In genomic region chr19:8974638-8975037, GRCm38 (mm10) we compare ENCODE assay signal across 27 mouse cellular contexts. TPM values are rescaled to one million over a fixed set of nuclear protein-coding genes. Genes with fewer than 3 reads are reported as not detected.
DNase-seq lines count a peak whose midpoint lies in the region; ATAC-seq and TF ChIP-seq lines count a peak whose summit lies in the region.
"Had no signal": no experiment of that assay in that cellular context is flagged by ENCODE, and none has a peak within 500 bp of the region (broad histone marks: within the 10 kb centered on the region; RNA-seq: fewer than 3 reads in every experiment).

No protein-coding gene starts in this region.

- H3K36me3 ChIP-seq in kidney, postnatal 0 days (ENCODE audit: insufficient read depth, low read length), result peaks cover 74% of the 10 kb centered on the region
- H3K36me3 ChIP-seq in kidney, embryonic 14.5 days (ENCODE audit: control insufficient read depth, insufficient read depth, low read length), result peaks cover 99% of the 10 kb centered on the region
- H3K36me3 ChIP-seq in MEL (ENCODE audit: control insufficient read depth in 1 of 2, insufficient read depth in 2 of 2, low read length in 2 of 2), result peaks cover 52 to 76% of the 10 kb centered on the region in 2 experiments

- peak overlapping the region; percentile 100; the same call in 1 of the 2 replicates for H3K27ac ChIP-seq in gastrocnemius, adult 2 months
- no peak overlapping the region for H3K27ac ChIP-seq in kidney, postnatal 0 days
- H3K27ac ChIP-seq in kidney, embryonic 14.5 days (ENCODE audit: low read depth, low read length), result no peak overlapping the region
- H3K27ac ChIP-seq in MEL (ENCODE audit: control insufficient read depth, low read depth, low read length), result no peak overlapping the region; the same call in 1 of the 2 replicates
- H3K27ac ChIP-seq: forebrain, embryonic 13.5 days; hindbrain, embryonic 14.5 days; liver, embryonic 13.5 days; neural tube, embryonic 13.5 days had no signal

- no peaks in the 10 kb centered on the region for H3K9me3 ChIP-seq in kidney, postnatal 0 days (replicated peaks; ENCODE audit: low read length)
- no peaks in the 10 kb centered on the region for H3K9me3 ChIP-seq in kidney, embryonic 14.5 days (ENCODE audit: control insufficient read depth, low read length)
- H3K9me3 ChIP-seq in MEL (replicated peaks; ENCODE audit: insufficient read depth, low read length), result no peaks in the 10 kb centered on the region
- H3K9me3 ChIP-seq: forebrain, embryonic 13.5 days; heart, embryonic 12.5 days; liver, embryonic 13.5 days; neural tube, embryonic 13.5 days had no signal

- H3K79me2 ChIP-seq in MEL (ENCODE audit: control insufficient read depth, insufficient read depth, low read length, poor library complexity), result peaks cover 46% of the 10 kb centered on the region

- H3K4me3 ChIP-seq in gastrocnemius, adult 2 months, result no peak overlapping the region
- H3K4me3 ChIP-seq in kidney, postnatal 0 days (replicated peaks; ENCODE audit: low read depth, low read length), result no peak overlapping the region
- no peak overlapping the region for H3K4me3 ChIP-seq in kidney, embryonic 14.5 days (ENCODE audit: low read length)
- no peak overlapping the region for H3K4me3 ChIP-seq in MEL (ENCODE audit: control insufficient read depth in 1 of 2, insufficient read depth in 1 of 2, low read depth in 2 of 2, low read length in 2 of 2)
- H3K4me3 ChIP-seq: forebrain, embryonic 13.5 days; heart, embryonic 12.5 days; liver, embryonic 13.5 days; neural tube, embryonic 13.5 days had no signal

- WGBS in kidney, postnatal 0 days, result 68% methylated on average over 1 of the region's 1 CpGs
- 89% methylated on average over 1 of the region's 1 CpGs for WGBS in kidney, embryonic 14.5 days

- TF ChIP-seq EP300 in MEL (IDR thresholded peaks at IDR 0.05; ENCODE audit: low read depth in 1 of 2, low read length in 2 of 2), result no peak

- TF ChIP-seq CTCF in gastrocnemius, adult 2 months (IDR thresholded peaks at IDR 0.05), result peak; percentile 24; the same call in 1 of the 2 replicates
- TF ChIP-seq CTCF in kidney, postnatal 0 days (IDR thresholded peaks at IDR 0.05; ENCODE audit: low read depth), result peak; percentile 23; the same call in 1 of the 2 replicates
- TF ChIP-seq CTCF in MEL (IDR thresholded peaks at IDR 0.05 in 2 of 3, conservative IDR thresholded peaks at IDR 0.05 in 1 of 3; ENCODE audit: control insufficient read depth in 1 of 3, insufficient read depth in 1 of 3, low read depth in 2 of 3, low read length in 3 of 3, poor library complexity in 1 of 3, severe bottlenecking in 1 of 3), result peak in 1 of 3 experiments; percentile 28; a peak in 2 of 6 replicates

- H3K4me2 ChIP-seq in kidney, postnatal 0 days (ENCODE audit: low read length), result no peak overlapping the region
- H3K4me2 ChIP-seq in kidney, embryonic 14.5 days (replicated peaks; ENCODE audit: low read depth, low read length), result no peak overlapping the region
- H3K4me2 ChIP-seq: forebrain, embryonic 13.5 days; heart, embryonic 12.5 days; hindbrain, embryonic 14.5 days; liver, embryonic 13.5 days; midbrain, embryonic 11.5 days; neural tube, embryonic 13.5 days had no signal

- no peak for ATAC-seq in kidney, postnatal 0 days (replicated peaks; ENCODE audit: low FRiP score, low read depth)
- ATAC-seq in kidney, embryonic 14.5 days (ENCODE audit: low FRiP score, low TSS enrichment), result no peak
- ATAC-seq: forebrain, embryonic 13.5 days; Patski had no signal

- H3K9ac ChIP-seq in kidney, postnatal 0 days (ENCODE audit: low read depth, low read length), result no peak overlapping the region
- H3K9ac ChIP-seq in kidney, embryonic 14.5 days (ENCODE audit: low read depth, low read length), result no peak overlapping the region
- H3K9ac ChIP-seq in MEL (ENCODE audit: control insufficient read depth, low read depth, low read length, poor library complexity, severe bottlenecking), result no peak overlapping the region
- H3K9ac ChIP-seq: forebrain, embryonic 13.5 days; heart, embryonic 12.5 days; hindbrain, embryonic 14.5 days; liver, embryonic 13.5 days; neural tube, embryonic 13.5 days had no signal

- no peaks in the 10 kb centered on the region for H3K27me3 ChIP-seq in kidney, postnatal 0 days (ENCODE audit: insufficient read depth, low read length)
- no peaks in the 10 kb centered on the region for H3K27me3 ChIP-seq in kidney, embryonic 14.5 days (ENCODE audit: control insufficient read depth, insufficient read depth, low read length)
- H3K27me3 ChIP-seq in MEL (ENCODE audit: control insufficient read depth in 1 of 2, insufficient read depth in 2 of 2, low read length in 2 of 2), result no peaks in the 10 kb centered on the region
- H3K27me3 ChIP-seq: forebrain, embryonic 13.5 days; heart, embryonic 12.5 days; liver, embryonic 13.5 days; neural tube, embryonic 13.5 days; Patski had no signal

- intact Hi-C loops in gastrocnemius, adult 2 months (cut with DNase I), result no loop called here

- H3K4me1 ChIP-seq in kidney, postnatal 0 days (replicated peaks; ENCODE audit: insufficient read depth, low read length), result no peaks in the 10 kb centered on the region
- no peaks in the 10 kb centered on the region for H3K4me1 ChIP-seq in kidney, embryonic 14.5 days (ENCODE audit: control insufficient read depth, insufficient read depth, low read length)
- peaks cover 3 to 22% of the 10 kb centered on the region in 2 experiments for H3K4me1 ChIP-seq in MEL (ENCODE audit: control insufficient read depth in 1 of 2, insufficient read depth in 2 of 2, low read length in 2 of 2)
- H3K4me1 ChIP-seq: forebrain, embryonic 13.5 days; neural tube, embryonic 13.5 days had no signal

- no peak; the same call in 1 of the 2 replicates for TF ChIP-seq RAD21 in MEL (IDR thresholded peaks at IDR 0.05; ENCODE audit: low read depth, low read length)

- TF ChIP-seq POLR2A in MEL (IDR thresholded peaks at IDR 0.05; ENCODE audit: control insufficient read depth in 1 of 2, insufficient read depth in 1 of 2, low read depth in 1 of 2, low read length in 2 of 2, poor library complexity in 1 of 2), result no peak; a peak in 2 of 4 replicates

- no peak for DNase-seq in gastrocnemius, adult 2 months
- no peak for DNase-seq in gastrocnemius, adult 8-10 months (ENCODE audit: low spot score in 2 of 2)
- no peak for DNase-seq in kidney, postnatal 0 days (ENCODE audit: low spot score)
- DNase-seq in 3T3-L1 (ENCODE audit: low read depth, low spot score), result peak; percentile 63
- no peak for DNase-seq in MEL (ENCODE audit: low read depth, low spot score)
- DNase-seq in embryo, embryonic 9.5 days (ENCODE audit: extremely low spot score), result no peak
- DNase-seq: adrenal gland, postnatal 10 days; cerebellum, adult 8-10 months; cerebellum, postnatal 25 days; gastrocnemius, postnatal 25 days; heart, adult 11 months; kidney, adult 9 months; kidney, postnatal 36 days; layer of hippocampus, postnatal 36 days; left cerebral cortex, postnatal 4 days; liver, embryonic 13.5 days; lung, adult 18-20 months; lung, postnatal 14 days; retina, postnatal 1 day; right cerebral cortex, postnatal 14 days had no signal

TF ChIP-seq in MEL, 35 proteins besides CTCF, POLR2A, EP300 and RAD21 (continues in another document):
- no peak for TF ChIP-seq TBP (IDR thresholded peaks at IDR 0.05; ENCODE audit: low read depth, low read length)
- no peak for TF ChIP-seq ZKSCAN1 (IDR thresholded peaks at IDR 0.05; ENCODE audit: low read depth, low read length)
- TF ChIP-seq SMC3 (IDR thresholded peaks at IDR 0.05; ENCODE audit: low read depth, low read length), result peak; percentile 39

RNA-seq across cellular contexts. Expression of gene Eef1g, which starts 7.8 kb away (rescaled TPM):
- total RNA-seq in gastrocnemius, adult 2 months (2021), result 100 to 1,000 TPM; 423 to 463 TPM
- 100 to 1,000 TPM; 411 to 454 (median 425) TPM for total RNA-seq in gastrocnemius, adult 8-10 months (2022)
- polyA plus RNA-seq in kidney, postnatal 0 days (2015; fragmentation: Nextera tagmentation; extraction: Ambion mirVana), result 328 and 354 TPM in 2 replicates
- 479 and 516 TPM in 2 replicates for polyA plus RNA-seq in kidney, embryonic 14.5 days (2014; fragmentation: Nextera tagmentation; extraction: Ambion mirVana)
- 1,362 and 1,397 TPM in 2 replicates for total RNA-seq in MEL (2012; rRNA removed)
- 1,000 to 10,000 TPM; 1,691 to 1,817 TPM for polyA plus RNA-seq in MEL (2012; ENCODE audit: insufficient read depth in 1 of 2, insufficient read length in 2 of 2, low read depth in 1 of 2, low replicate concordance in 2 of 2, missing spikeins in 1 of 2)

RNA-seq across cellular contexts. Expression of gene Ahnak, which starts 14.4 kb away (rescaled TPM):
- total RNA-seq in gastrocnemius, adult 2 months (2021), result 100 to 1,000 TPM; 212 to 217 TPM
- 100 to 1,000 TPM; 249 to 267 (median 253) TPM for total RNA-seq in gastrocnemius, adult 8-10 months (2022)
- 22.5 and 27.5 TPM in 2 replicates for polyA plus RNA-seq in kidney, postnatal 0 days (2015; fragmentation: Nextera tagmentation; extraction: Ambion mirVana)
- 7.0 and 10.0 TPM in 2 replicates for polyA plus RNA-seq in kidney, embryonic 14.5 days (2014; fragmentation: Nextera tagmentation; extraction: Ambion mirVana)
- 1.2 and 1.3 TPM in 2 replicates for total RNA-seq in MEL (2012; rRNA removed)
- 1 to 10 TPM in 1 of 2 experiments, not detected in 1; 2.2 TPM for polyA plus RNA-seq in MEL (2012; ENCODE audit: insufficient read depth in 1 of 2, insufficient read length in 2 of 2, low read depth in 1 of 2, low replicate concordance in 2 of 2, missing spikeins in 1 of 2)

RNA-seq across cellular contexts. Expression of gene Tut1, which starts 21.0 kb away (rescaled TPM):
- 10 to 100 TPM in 1 of 2 experiments, 1 to 10 TPM in 1; 7.9 to 10.4 TPM for total RNA-seq in gastrocnemius, adult 2 months (2021)
- 10 to 100 TPM in 1 of 4 experiments, 1 to 10 TPM in 3; 7.8 to 11.8 (median 9.0) TPM for total RNA-seq in gastrocnemius, adult 8-10 months (2022)
- polyA plus RNA-seq in kidney, postnatal 0 days (2015; fragmentation: Nextera tagmentation; extraction: Ambion mirVana), result 19.9 and 22.3 TPM in 2 replicates
- 25.1 and 31.7 TPM in 2 replicates for polyA plus RNA-seq in kidney, embryonic 14.5 days (2014; fragmentation: Nextera tagmentation; extraction: Ambion mirVana)
- 54.6 and 54.9 TPM in 2 replicates for total RNA-seq in MEL (2012; rRNA removed)
- polyA plus RNA-seq in MEL (2012; ENCODE audit: insufficient read depth in 1 of 2, insufficient read length in 2 of 2, low read depth in 1 of 2, low replicate concordance in 2 of 2, missing spikeins in 1 of 2), result 10 to 100 TPM in 1 of 2 experiments, not detected in 1; 68.2 TPM

RNA-seq across cellular contexts. Expression of gene Mta2, which starts 33.0 kb away (rescaled TPM):
- 10 to 100 TPM; 23.5 to 27.2 TPM for total RNA-seq in gastrocnemius, adult 2 months (2021)
- total RNA-seq in gastrocnemius, adult 8-10 months (2022), result 10 to 100 TPM; 21.0 to 25.7 (median 23.4) TPM
- polyA plus RNA-seq in kidney, postnatal 0 days (2015; fragmentation: Nextera tagmentation; extraction: Ambion mirVana), result 103 and 116 TPM in 2 replicates
- 45.3 and 67.2 TPM in 2 replicates for polyA plus RNA-seq in kidney, embryonic 14.5 days (2014; fragmentation: Nextera tagmentation; extraction: Ambion mirVana)
- total RNA-seq in MEL (2012; rRNA removed), result 150 and 171 TPM in 2 replicates
- polyA plus RNA-seq in MEL (2012; ENCODE audit: insufficient read depth in 1 of 2, insufficient read length in 2 of 2, low read depth in 1 of 2, low replicate concordance in 2 of 2, missing spikeins in 1 of 2), result 100 to 1,000 TPM; 116 to 167 TPM

RNA-seq across cellular contexts. Expression of gene Eml3, which starts 45.3 kb away (rescaled TPM):
- total RNA-seq in gastrocnemius, adult 2 months (2021), result 1 to 10 TPM; 3.4 to 6.2 TPM
- total RNA-seq in gastrocnemius, adult 8-10 months (2022), result 1 to 10 TPM; 3.5 to 4.7 (median 4.3) TPM
- polyA plus RNA-seq in kidney, postnatal 0 days (2015; fragmentation: Nextera tagmentation; extraction: Ambion mirVana), result 25.5 and 26.2 TPM in 2 replicates
- polyA plus RNA-seq in kidney, embryonic 14.5 days (2014; fragmentation: Nextera tagmentation; extraction: Ambion mirVana), result 17.6 and 18.7 TPM in 2 replicates
- total RNA-seq in MEL (2012; rRNA removed), result 13.0 and 16.6 TPM in 2 replicates
- polyA plus RNA-seq in MEL (2012; ENCODE audit: insufficient read depth in 1 of 2, insufficient read length in 2 of 2, low read depth in 1 of 2, low replicate concordance in 2 of 2, missing spikeins in 1 of 2), result 10 to 100 TPM in 1 of 2 experiments, not detected in 1; 23.4 TPM

Comparison
In these comparisons a context has a peak if more than half of its experiments do, and no peak if none do; other contexts are left out.
1. RNA of gene Ahnak, which starts 14.4 kb away (total RNA-seq): 249 to 267 TPM in gastrocnemius, adult 8-10 months and 212 to 217 TPM in gastrocnemius, adult 2 months; 1.2 to 1.3 TPM in MEL; every median in the first group is over 10 times any median in the second.